Mouse (Mus musculus) spleen, postnatal 36 days (tissue): ENCODE data around the gene Mad1l1.

Source experiments
- DNase-seq, 2 experiments: peaks; one replicate each; pipeline ENCODE4 v3.0.0; 2022; ENCODE audit warnings: low spot score in 2 of 2, mixed read lengths in 1 of 2

Gene Mad1l1

DNA sequence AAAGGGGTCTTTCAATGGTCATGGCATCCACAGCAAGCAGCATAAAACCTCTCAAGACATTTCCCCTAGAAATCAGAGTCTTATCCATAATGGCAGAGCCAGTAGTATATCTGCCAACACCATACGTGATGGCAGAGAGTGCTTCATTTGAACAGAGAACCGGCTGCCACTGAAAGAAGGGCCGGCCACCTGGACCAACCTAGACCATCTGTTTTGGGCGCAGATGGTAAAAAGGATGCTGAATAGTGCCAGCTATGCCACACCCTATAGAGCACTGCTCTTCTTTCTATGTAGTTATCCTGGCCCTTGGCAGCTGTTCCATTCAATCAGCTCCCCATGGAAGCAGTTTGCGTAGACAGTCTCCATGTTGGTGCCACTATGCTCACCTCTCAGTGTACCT is 222.6 kb downstream of the Mad1l1 start:
- no peak for DNase-seq

DNA sequence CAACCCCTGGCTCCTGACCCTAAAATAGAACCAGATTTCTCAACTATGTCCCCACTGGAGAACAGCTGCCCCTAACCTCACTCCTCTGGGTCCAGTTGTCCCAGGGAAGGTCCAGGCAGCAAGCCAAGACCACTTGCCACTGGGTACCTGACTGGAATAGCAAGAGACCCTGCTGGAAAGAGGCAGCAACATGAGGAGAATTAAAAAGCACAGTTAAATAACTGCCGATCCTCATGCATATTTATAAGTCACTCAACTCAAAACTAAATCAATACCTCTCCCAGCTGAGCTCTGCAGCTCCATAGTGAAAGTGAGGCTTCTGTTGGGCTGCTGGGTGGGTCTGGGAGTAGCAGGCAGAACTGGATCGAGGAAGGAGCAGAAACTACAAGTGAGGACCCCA is 226.1 kb downstream of the Mad1l1 start:
- no peak for DNase-seq

GRCm38 (mm10) chr5:140093489-140093888 is 227.9 kb downstream of the Mad1l1 start:
- no peak for DNase-seq

DNA sequence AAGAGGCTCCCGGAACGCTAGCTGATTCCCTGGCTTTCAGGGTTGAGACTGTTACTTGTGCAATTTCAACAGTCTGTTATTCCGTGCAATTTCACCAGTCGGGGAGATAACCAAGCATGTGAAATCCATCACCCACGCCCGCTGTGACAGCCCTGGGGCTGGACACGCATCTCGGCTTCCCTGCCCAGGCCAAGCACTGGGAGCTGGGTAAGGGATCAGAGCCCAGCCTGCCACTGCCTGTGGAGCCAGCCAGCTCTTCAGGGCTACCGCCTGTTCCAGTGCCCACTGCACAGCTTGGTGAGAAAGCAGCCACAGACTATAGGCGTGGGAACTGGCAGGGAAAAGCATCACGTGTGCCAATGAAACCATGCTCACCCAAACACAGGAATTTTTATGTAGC is 229.8 kb downstream of the Mad1l1 start:
- DNase-seq: no peak

- DNase-seq: no peak
These were observed 232.1 kb downstream of the Mad1l1 start for GRCm38 (mm10) chr5:140089263-140089662.

DNA sequence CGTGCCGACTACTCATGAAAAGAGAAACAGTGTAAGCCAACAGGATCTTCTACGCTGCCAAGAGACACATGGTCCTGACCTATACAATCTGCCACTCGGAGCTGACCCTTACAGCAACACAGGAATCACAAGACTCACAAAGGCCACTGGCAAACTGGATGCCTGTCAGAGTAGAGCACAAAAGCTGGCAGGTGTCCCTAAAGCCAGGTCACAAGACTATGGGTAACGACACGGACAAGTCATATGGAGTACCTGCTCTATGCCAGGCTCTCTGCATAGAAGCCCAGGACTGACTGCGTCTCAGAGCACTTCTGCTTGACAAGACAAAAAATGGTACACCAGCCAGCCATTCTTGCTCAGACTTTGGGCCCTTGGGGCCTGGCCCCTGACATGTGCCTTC is 234.1 kb downstream of the Mad1l1 start:
- DNase-seq: no peak

DNA sequence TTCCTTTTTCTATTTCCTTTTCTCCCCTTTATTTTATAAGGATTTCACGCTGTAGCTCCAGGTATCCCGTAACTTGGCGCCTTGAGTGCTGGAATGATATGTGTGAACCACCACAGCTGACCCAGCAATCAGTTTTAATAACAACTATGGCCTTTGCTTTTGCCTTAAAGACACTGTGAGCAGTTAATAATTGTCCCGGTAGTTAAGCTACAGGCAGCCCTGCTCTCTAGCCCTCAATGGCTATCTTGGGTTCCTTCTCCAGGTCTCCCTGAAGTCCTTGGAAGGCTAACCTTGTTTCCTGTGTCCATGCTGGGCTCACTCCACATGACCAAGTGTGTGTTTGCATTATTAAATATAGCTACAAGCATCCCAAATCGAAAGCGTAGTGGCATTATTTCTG is 237.0 kb downstream of the Mad1l1 start:
- no peak for DNase-seq

DNA sequence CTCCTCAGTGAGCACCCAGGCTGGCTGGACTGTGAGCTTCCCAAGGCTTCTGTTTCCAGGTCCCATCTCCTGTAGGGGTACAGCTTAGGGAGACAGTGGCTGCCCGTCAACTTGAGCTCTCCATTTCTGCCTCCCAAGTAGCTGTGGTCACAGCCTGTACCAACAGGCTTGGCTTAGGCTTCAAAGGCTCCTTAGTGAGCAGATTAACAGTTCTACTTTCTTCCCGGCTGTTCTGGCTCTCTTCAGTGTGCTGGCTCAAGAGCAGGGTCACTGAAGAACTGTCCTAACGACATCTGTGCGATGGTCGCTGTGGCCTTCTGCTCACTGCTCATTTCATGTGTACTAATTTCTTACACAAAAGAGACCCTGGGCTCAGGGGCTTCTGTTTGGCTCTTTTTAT is 237.4 kb downstream of the Mad1l1 start:
- DNase-seq: no peak

DNA sequence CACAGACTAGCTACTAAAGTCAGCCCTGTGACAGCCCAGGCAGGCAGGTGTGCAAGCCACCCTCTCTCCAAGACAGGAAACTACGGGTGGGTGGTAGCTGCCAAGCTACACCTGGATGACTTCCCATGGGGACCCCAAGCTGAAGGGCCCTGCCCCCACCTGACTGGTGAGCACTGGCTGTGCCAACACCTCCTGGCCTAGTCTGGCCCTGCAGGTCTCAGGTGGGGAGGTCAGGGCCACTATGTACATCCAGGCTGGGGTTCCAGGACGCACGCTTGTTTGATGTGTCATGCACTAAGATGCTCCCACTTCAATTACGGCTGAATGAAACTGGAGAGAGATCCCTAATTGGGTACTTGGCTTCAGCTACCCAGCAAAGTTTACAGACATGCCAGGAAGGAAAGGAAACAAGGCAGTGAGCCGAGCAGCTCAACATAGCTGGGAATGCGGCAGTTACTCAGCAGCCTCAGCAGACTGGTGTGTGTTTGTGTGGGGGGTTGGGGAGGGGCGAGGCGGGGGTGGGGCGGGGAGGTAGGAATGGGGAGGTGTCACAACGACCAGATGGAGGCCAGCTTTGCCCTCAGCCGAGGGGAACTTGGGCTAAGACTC is 239.0 kb downstream of the Mad1l1 start:
- DNase-seq: no peak

DNA sequence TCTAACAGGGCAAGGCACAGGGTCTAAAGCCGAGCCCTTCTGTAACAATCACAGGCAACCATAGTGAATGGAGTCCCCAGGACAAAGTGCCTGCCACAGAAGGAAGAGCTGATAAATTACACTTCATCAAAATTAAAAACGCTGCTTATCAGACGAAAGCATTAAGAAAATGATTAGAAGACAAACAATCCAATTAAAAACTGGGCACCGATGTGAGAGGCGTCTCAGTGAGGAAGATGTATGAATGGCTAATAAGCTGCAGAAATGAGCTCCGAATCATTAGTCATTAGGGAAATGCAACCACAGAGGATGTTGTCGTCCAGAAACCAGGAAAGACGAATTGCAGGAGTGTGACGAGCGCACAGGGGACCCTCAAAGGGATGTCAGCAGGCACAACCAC is 240.3 kb downstream of the Mad1l1 start:
- DNase-seq: no peak

- DNase-seq: no peak
These were observed 241.8 kb downstream of the Mad1l1 start for GRCm38 (mm10) chr5:140079511-140079910.

DNA sequence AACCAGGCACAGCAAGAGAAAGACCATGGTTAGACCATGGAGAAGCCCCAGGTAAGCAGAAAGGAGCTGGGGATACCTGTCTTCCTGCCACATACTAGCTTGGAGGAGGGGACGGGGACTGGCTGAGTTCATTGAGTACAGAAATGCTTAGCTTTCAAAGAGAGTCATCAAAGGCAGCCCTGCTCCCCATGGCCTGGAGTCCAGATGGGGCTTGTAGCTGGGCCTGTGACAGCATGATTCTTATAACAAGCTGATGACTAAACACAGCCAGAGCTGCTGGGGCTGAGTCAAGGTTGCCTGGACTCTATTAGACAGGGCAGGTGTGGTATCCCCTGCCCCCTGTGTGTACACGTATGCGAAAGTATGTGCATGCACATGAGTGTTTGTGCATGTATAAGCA is 242.9 kb downstream of the Mad1l1 start:
- DNase-seq: no peak

DNA sequence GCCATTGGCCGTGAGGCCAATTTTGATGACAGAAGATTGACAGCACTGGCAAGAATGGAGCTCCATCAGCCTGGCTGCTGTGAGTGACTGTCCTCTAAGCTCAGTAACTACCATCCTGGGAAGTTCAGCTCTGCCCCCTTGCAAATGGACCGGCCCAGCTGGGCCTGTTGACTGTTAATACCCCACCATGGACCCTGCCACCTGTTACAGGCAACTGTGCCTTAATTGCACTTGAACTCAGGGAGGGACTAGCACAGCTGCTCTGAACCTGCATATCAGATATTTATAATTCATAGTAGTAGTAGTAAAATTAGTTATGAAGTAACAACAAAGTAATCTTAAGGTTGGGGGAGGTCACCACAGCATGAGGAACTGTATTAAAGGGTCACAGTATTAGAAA is 244.9 kb downstream of the Mad1l1 start:
- no peak for DNase-seq

GRCm38 (mm10) chr5:140073671-140074116 is 247.7 kb downstream of the Mad1l1 start:
- DNase-seq: no peak

DNA sequence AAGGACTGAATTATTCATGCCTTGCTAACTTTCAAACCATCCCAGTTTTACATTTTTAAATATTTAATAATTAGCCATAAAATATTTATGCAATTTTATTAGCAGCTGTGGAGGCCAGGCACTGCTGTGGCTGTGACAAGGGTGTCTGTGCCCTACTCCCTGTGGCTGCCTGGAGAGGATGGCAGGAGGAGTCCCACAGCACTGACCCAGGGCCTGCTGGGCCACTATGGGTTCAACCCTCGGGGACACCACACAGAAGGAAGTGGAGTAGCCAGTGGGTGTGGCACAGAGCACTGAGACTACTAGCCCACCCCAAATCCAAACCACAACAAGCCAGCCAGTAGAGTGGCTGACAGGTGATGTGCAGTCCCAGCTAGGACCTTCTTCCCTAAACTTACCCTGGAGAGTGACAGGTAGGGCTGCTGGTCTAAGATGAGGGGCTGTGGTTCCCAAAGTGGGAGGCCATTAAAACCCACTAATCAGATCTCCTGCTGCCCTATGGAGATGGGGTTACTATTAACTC is 248.1 kb downstream of the Mad1l1 start:
- DNase-seq: no peak

DNA sequence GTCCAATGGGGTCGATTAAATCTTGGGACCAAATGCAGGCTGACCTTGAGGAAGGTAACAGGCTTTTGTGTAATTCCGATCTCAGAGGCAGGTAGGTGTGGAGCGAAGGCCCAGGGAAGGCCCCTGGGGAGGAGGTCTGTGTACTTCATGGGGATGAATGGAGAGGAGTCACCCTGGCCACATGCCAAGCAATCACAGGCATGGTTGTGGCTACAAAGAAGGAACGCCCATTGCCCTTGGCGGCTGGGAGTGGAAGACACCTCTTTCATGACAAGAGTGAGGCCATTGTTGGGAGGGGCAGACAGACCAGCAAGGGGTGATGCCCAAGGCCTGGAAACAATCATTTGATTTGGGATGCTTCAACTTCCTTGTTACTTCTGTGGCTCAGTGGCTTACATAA is 252.8 kb downstream of the Mad1l1 start:
- DNase-seq: no peak

DNA sequence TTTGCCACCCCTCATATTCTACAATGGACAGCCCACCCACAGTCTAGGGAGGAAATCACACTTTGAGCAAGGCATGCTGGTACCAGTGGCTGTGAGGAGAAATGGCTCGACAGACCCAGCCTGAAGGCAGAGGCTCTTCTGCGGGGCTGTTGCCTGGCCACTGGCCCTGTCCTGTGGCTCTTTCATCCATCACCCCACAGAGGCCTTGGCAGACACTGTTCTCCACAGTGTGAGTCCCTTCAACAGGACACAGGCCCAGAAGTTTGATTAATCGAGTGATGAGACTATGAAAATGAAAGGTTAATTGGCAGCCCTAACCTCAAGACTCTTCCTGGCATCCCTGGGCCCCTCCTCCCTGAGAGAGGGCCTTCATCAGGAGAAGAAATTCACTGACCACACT is 253.3 kb downstream of the Mad1l1 start:
- no peak for DNase-seq

DNA sequence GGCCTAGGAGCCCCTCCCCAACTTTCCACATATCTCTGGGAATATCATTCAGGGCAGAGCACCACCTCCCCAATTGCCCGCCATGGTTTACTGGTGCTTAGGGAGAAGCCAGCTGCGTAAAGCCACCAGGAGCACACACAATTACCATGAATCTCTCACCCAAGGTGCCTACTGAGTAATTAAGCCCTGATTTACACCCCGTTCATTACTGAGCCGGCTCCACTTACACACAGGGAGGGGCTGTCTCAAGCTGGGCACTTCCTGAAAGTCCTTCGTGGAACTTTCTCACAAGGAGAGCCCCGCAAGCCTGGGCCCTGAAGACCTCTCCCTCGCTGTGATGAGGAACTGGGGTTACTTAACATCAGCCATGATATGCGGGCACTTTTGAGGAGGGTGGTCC is 254.6 kb downstream of the Mad1l1 start:
- DNase-seq: no peak

DNA sequence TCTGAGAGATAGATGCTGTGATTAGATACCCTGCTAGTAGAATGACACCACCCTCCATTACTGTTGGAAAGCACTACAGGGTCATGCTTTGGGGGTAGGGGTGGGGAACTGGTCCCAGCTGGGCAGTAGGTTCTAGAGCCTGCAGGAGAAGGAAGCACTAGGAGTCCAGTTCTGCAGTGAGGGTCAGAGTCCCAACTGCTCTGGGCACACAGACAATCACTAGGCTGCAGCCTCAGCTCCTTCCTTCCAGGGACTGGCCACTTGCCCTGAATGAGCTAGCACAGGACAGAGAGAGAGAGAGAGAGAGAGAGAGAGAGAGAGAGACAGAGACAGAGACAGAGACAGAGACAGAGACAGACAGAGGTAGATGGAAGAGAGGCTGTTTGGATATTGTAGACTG is 255.1 kb downstream of the Mad1l1 start:
- no peak for DNase-seq

GRCm38 (mm10) chr5:140065281-140065945 is 255.9 kb downstream of the Mad1l1 start:
- DNase-seq: no peak

GRCm38 (mm10) chr5:140064521-140064920 is 256.8 kb downstream of the Mad1l1 start:
- no peak for DNase-seq

DNA sequence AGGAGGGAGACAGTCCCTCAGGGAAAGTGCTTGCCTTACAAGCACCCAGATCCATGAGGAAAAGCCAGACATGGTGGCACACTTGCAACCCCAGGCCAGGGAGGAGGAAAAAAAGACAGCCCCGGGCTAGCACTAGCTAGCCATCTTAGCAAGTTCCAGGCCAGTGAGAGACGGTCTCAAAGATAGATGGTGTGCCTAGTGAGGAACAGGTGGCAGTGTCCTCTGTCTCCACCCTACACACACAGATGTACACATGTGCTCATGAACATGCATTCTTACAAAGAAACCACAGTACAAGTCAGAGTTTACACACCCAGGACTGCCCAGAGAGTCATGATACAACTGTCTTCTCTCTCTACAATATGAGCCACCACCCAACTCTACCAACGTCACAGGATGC is 258.5 kb downstream of the Mad1l1 start:
- DNase-seq: no peak

DNA sequence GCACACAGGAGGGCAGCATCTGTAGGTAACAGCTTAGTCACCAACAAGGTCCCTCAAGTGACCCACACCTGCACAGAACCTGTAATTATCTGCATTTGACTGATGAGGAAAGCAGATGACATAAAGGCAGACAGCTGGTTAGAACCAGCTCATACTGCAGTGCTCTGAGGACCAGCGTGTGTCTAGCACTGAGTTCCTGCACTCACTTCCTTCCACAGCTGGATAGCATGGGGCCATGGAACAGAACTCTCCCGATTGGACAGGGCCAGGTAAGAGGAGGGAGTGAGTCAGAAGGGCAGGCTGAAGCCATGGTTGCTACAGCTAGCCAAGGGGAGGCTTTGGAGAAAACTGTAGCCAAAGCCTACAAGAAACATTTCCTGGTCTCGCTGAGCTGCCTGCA is 259.0 kb downstream of the Mad1l1 start:
- no peak for DNase-seq
